Mouse (Mus musculus): ENCODE measurements around the gene Gm21972.

- TF ChIP-seq POLR2AphosphoS2 (IDR thresholded peaks at IDR 0.05; ENCODE audit: insufficient read length, low read depth) (no peak), USF1 (IDR thresholded peaks at IDR 0.05; ENCODE audit: low read depth) (no peak), MAX (IDR thresholded peaks at IDR 0.05; ENCODE audit: low read depth) (no peak), CEBPB (IDR thresholded peaks at IDR 0.05; ENCODE audit: insufficient read depth, poor library complexity, severe bottlenecking) (no peak), POLR2A (IDR thresholded peaks at IDR 0.05; ENCODE audit: insufficient read length, low read depth) (no peak), TCF12 (IDR thresholded peaks at IDR 0.05; ENCODE audit: insufficient read depth, poor library complexity, severe bottlenecking) (no peak), MYOG (IDR thresholded peaks at IDR 0.05; ENCODE audit: control insufficient read depth in 1 of 3, insufficient read depth in 1 of 3, insufficient read length in 2 of 3, low read depth in 2 of 3) (no peak), REST (IDR thresholded peaks at IDR 0.05; ENCODE audit: insufficient read depth, insufficient read length) (no peak), E2F4 (IDR thresholded peaks at IDR 0.05; ENCODE audit: insufficient read depth) (no peak), MYOD1 (IDR thresholded peaks at IDR 0.05; ENCODE audit: control insufficient read depth in 1 of 3, insufficient read length in 2 of 3, low read depth in 2 of 3) (no peak), TCF3 (IDR thresholded peaks at IDR 0.05; ENCODE audit: insufficient read length, low read depth) (no peak), SRF (IDR thresholded peaks at IDR 0.05; ENCODE audit: control insufficient read depth, insufficient read length, low read depth) (no peak)
These were observed 39.0 kb upstream of the Gm21972 start for GRCm38 (mm10) chr1:86094413-86094812.
